Mouse (Mus musculus): ENCODE data around the gene Bcl2l13.

- TF ChIP-seq CTCF (IDR thresholded peaks at IDR 0.05; ENCODE audit: low read depth, low read length) (no peak), POLR2A (IDR thresholded peaks at IDR 0.05; ENCODE audit: extremely low read depth, insufficient read depth, low read length) (no peak)
Observed at GRCm38 (mm10) chr6:120934176-120934575, 98.2 kb downstream of the Bcl2l13 start.
